Mouse (Mus musculus) telencephalon, adult 2 months (tissue): Measurements from ENCODE around the gene Gm15091.
"Not testable (repeated sequence)": the region's sequence is repeated elsewhere in the genome, so short reads cannot be mapped to it uniquely, and the experiment has no call there.

ENCODE experiments used
- DNase-seq: peaks from one replicate; pipeline ENCODE4 v3.0.0-alpha.2; 2011; ENCODE audit warnings: low read depth, low spot score

Gm15091 gene

GRCm38 (mm10) chrX:149941355-149941754, at the start of gene Gm15091:
Gene Gm15091, plus strand, starts transcription at chrX:149941655.
- DNase-seq = not testable (repeated sequence)
